Mouse (Mus musculus): ENCODE results near the gene Slc35a2.

DNA sequence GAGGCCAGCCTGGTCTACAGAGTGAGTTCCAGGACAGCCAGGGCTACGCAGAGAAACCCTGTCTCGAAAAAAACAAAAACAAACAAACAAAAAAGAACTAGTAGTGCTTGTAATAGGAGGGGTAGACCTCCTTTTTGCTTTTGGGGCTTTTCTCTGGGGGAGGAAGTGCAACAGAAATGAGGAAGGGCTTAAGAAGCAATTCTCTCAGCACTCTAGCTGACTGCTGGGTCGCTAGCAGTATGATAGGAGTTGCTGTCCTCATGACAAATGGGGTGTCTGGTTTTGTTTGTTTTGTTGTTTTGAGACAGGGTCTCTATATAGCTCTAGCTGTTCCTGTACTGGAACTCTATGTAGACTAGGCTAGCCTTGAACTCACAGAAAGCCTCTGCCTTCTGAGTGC is 19.3 kb upstream of the Slc35a2 start:
- no peak for TF ChIP-seq TAL1 (IDR thresholded peaks at IDR 0.05; ENCODE audit: low read length)
- no peak for TF ChIP-seq GATA1 (IDR thresholded peaks at IDR 0.05; ENCODE audit: low read length)
